In the genomic region with DNA sequence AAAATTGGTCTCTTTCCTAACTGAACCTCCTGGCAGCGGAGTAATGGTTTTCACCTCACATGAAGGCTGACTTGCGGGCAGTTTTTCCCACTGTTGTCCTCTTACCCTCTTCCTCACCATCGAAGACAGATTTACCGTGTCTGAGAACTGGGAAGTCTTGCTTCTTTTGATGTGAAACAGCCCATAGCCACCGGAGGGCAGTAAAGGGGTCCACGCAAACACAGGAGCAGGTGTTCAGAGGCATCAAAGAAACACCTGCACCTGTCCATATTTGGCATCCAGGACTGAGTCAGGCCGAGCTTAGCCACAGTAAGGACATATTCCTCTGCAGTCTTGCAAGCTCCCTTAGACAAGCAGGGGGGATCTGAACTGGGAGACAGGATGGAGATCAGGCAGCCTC, we compare ENCODE assay signal across 8 mouse cellular contexts. TPM values are rescaled to one million over a fixed set of nuclear protein-coding genes. Genes with fewer than 3 reads are reported as not detected.
A peak's percentile ranks its signal among the peaks of the same experiment; 100 is the strongest.
DNase-seq lines count a peak whose midpoint lies in the region; ATAC-seq and TF ChIP-seq lines count a peak whose summit lies in the region.

No protein-coding gene starts in this region.

- H3K4me1 ChIP-seq in thymus, adult 2 months (replicated peaks; ENCODE audit: control insufficient read depth, insufficient read depth, low read length), result no peaks in the 10 kb centered on the region
- peaks cover 7% of the 10 kb centered on the region for H3K4me1 ChIP-seq in hindbrain, embryonic 16.5 days (ENCODE audit: control insufficient read depth, insufficient read depth, low read depth, low read length)
- peaks cover 7% of the 10 kb centered on the region; the same call in 1 of the 2 replicates for H3K4me1 ChIP-seq in stomach, embryonic 16.5 days (ENCODE audit: control insufficient read depth, insufficient read depth, low read length)

- WGBS in thymus, adult 2 months, result 14% methylated on average over 7 of the region's 7 CpGs
- 9% methylated on average over 7 of the region's 7 CpGs for WGBS in hindbrain, embryonic 16.5 days
- 7% methylated on average over 7 of the region's 7 CpGs for WGBS in stomach, embryonic 16.5 days

- H3K9ac ChIP-seq in hindbrain, embryonic 16.5 days (ENCODE audit: low read depth, low read length), result no peak overlapping the region
- H3K9ac ChIP-seq in stomach, embryonic 16.5 days (ENCODE audit: low read length), result peak overlapping the region; percentile 43; the same call in 1 of the 2 replicates

- H3K9me3 ChIP-seq in hindbrain, embryonic 16.5 days (ENCODE audit: control insufficient read depth, low read length), result no peaks in the 10 kb centered on the region
- no peaks in the 10 kb centered on the region for H3K9me3 ChIP-seq in stomach, embryonic 16.5 days (replicated peaks; ENCODE audit: control insufficient read depth, low read length)

- no peak for TF ChIP-seq POLR2A in thymus, adult 2 months (IDR thresholded peaks at IDR 0.05; ENCODE audit: control insufficient read depth, extremely low read depth, insufficient read depth, low read length, poor library complexity)

- no peak overlapping the region for H3K27ac ChIP-seq in thymus, adult 2 months (ENCODE audit: control insufficient read depth, insufficient read depth, low read length)
- H3K27ac ChIP-seq in hindbrain, embryonic 16.5 days (ENCODE audit: low read depth, low read length), result no peak overlapping the region
- no peak overlapping the region for H3K27ac ChIP-seq in stomach, embryonic 16.5 days (ENCODE audit: low read length)

- DNase-seq in cerebellum, adult 8-10 months, result peak; percentile 12
- no peak for DNase-seq in cerebellum, postnatal 4 days (ENCODE audit: low spot score in 2 of 2)
- peak; percentile 12 for DNase-seq in thymus, postnatal 25 days
- no peak for DNase-seq in thymus, adult 2 months
- no peak for DNase-seq in spleen, adult 12 weeks (ENCODE audit: low spot score)
- DNase-seq in urinary bladder, postnatal 36 days (ENCODE audit: low spot score in 2 of 2), result no peak

- H3K4me3 ChIP-seq in thymus, adult 2 months (ENCODE audit: control insufficient read depth, insufficient read depth, low read length), result no peak overlapping the region
- no peak overlapping the region for H3K4me3 ChIP-seq in hindbrain, embryonic 16.5 days (ENCODE audit: low read length)
- peak overlapping the region; percentile 38 for H3K4me3 ChIP-seq in stomach, embryonic 16.5 days (replicated peaks; ENCODE audit: low read length)

- H3K4me2 ChIP-seq in hindbrain, embryonic 16.5 days (ENCODE audit: low read length), result peak overlapping the region; percentile 45
- peak overlapping the region; percentile 57 for H3K4me2 ChIP-seq in stomach, embryonic 16.5 days (ENCODE audit: low read depth, low read length)

- no peaks in the 10 kb centered on the region for H3K27me3 ChIP-seq in thymus, adult 2 months (ENCODE audit: control insufficient read depth, insufficient read depth, low read length)
- H3K27me3 ChIP-seq in hindbrain, embryonic 16.5 days (replicated peaks; ENCODE audit: control insufficient read depth, insufficient read depth, low read length), result no peaks in the 10 kb centered on the region; the same call in 1 of the 2 replicates
- H3K27me3 ChIP-seq in stomach, embryonic 16.5 days (ENCODE audit: control insufficient read depth, insufficient read depth, low read length), result no peaks in the 10 kb centered on the region

- H3K36me3 ChIP-seq in thymus, adult 2 months (ENCODE audit: control insufficient read depth, insufficient read depth, low read length), result no peaks in the 10 kb centered on the region
- H3K36me3 ChIP-seq in hindbrain, embryonic 16.5 days (ENCODE audit: control insufficient read depth, insufficient read depth, low read length), result no peaks in the 10 kb centered on the region
- H3K36me3 ChIP-seq in stomach, embryonic 16.5 days (ENCODE audit: control insufficient read depth, insufficient read depth, low read length), result no peaks in the 10 kb centered on the region

- TF ChIP-seq CTCF in thymus, adult 2 months (IDR thresholded peaks at IDR 0.05; ENCODE audit: borderline replicate concordance, control insufficient read depth, extremely low read depth, insufficient read depth, low read length, poor library complexity), result no peak

- ATAC-seq in hindbrain, embryonic 16.5 days, result no peak
- no peak for ATAC-seq in stomach, embryonic 16.5 days (ENCODE audit: insufficient read depth, low FRiP score)

RNA-seq across cellular contexts. Expression of a gene that starts 7.2 kb away (rescaled TPM):
- not detected in 2 replicates for polyA plus RNA-seq in thymus, adult 2 months (2012; rRNA removed)
- polyA plus RNA-seq in hindbrain, embryonic 16.5 days (2015; fragmentation: Nextera tagmentation; extraction: Ambion mirVana), result not detected in 2 replicates
- not detected in 2 replicates for polyA plus RNA-seq in stomach, embryonic 16.5 days (2015; fragmentation: Nextera tagmentation; extraction: Ambion mirVana)

Comparison
In these comparisons a context has a peak if more than half of its experiments do, and no peak if none do; other contexts are left out.
1. DNase-seq: peak in cerebellum, adult 8-10 months (single experiment) and thymus, postnatal 25 days (single experiment); none in cerebellum, postnatal 4 days (0 of 2), thymus, adult 2 months (single experiment), spleen, adult 12 weeks (single experiment) and urinary bladder, postnatal 36 days (0 of 2).